Mouse (Mus musculus) thymus, adult 2 months (tissue): ENCODE results near the gene Soga1. TPM values are rescaled to one million over a fixed set of nuclear protein-coding genes. Genes with fewer than 3 reads are reported as not detected.

ENCODE experiments used
- DNase-seq: peaks from one replicate; pipeline ENCODE4 v3.0.0; 2021
- H3K27ac ChIP-seq: fragments of 200-500 bp; 2 replicates; pipeline ENCODE4 v1.5.1; 2012; ENCODE audit warnings: low read length, control low read depth; ENCODE audit not compliant: control insufficient read depth, insufficient read depth
- H3K27me3 ChIP-seq: fragments of 200-500 bp; 2 replicates; pipeline ENCODE4 v1.6.1; 2012; ENCODE audit warnings: mild to moderate bottlenecking, low read length, moderate library complexity, mixed read lengths; ENCODE audit not compliant: control insufficient read depth, insufficient read depth
- H3K36me3 ChIP-seq: fragments of 200-500 bp; 2 replicates; pipeline ENCODE4 v1.6.1; 2012; ENCODE audit warnings: mild to moderate bottlenecking, low read length, moderate library complexity; ENCODE audit not compliant: control insufficient read depth, insufficient read depth
- H3K4me1 ChIP-seq: fragments of 200-500 bp; replicated peaks from 2 replicates; pipeline ENCODE4 v1.6.1; 2012; ENCODE audit warnings: low read length; ENCODE audit not compliant: control insufficient read depth, insufficient read depth
- H3K4me3 ChIP-seq: fragments of 200-500 bp; 2 replicates; pipeline ENCODE4 v1.5.1; 2012; ENCODE audit warnings: mild to moderate bottlenecking, low read length, control low read depth, moderate library complexity; ENCODE audit not compliant: control insufficient read depth, insufficient read depth
- CTCF ChIP-seq: fragments of 200-500 bp; IDR thresholded peaks from 2 replicates; pipeline ENCODE4 v1.5.1; 2012; ENCODE audit warnings: mild to moderate bottlenecking, control low read depth, low read length, moderate library complexity, borderline replicate concordance; ENCODE audit not compliant: control insufficient read depth, poor library complexity, insufficient read depth; ENCODE audit errors: extremely low read depth
- POLR2A ChIP-seq: fragments of 200-500 bp; IDR thresholded peaks from 2 replicates; pipeline ENCODE4 v1.6.1; 2012; ENCODE audit warnings: mild to moderate bottlenecking, low read length, control low read depth, moderate library complexity; ENCODE audit not compliant: control insufficient read depth, poor library complexity, insufficient read depth; ENCODE audit errors: extremely low read depth
- WGBS: fragments of 180-500 bp; shearing (Covaris S2); methylation state at CpG from one replicate; pipeline ENCODE4 v1.1.7; 2018; 5-methylcytosine and 5-hydroxymethylcytosine counted together
- polyA plus RNA-seq: library from polyadenylated mRNA; depleted of rRNA; stranded (reverse); fragments of >200 nt; gene quantifications from 2 replicates; pipeline ENCODE4 v1.2.3, GENCODE M21; 2012

The Soga1 gene
- polyA plus RNA-seq, 1 experiment = 5.2 TPM

GRCm38 (mm10) chr2:157070365-157070764 is 8.7 kb downstream of the Soga1 start:
- TF ChIP-seq POLR2A (no peak), CTCF (no peak)

DNA sequence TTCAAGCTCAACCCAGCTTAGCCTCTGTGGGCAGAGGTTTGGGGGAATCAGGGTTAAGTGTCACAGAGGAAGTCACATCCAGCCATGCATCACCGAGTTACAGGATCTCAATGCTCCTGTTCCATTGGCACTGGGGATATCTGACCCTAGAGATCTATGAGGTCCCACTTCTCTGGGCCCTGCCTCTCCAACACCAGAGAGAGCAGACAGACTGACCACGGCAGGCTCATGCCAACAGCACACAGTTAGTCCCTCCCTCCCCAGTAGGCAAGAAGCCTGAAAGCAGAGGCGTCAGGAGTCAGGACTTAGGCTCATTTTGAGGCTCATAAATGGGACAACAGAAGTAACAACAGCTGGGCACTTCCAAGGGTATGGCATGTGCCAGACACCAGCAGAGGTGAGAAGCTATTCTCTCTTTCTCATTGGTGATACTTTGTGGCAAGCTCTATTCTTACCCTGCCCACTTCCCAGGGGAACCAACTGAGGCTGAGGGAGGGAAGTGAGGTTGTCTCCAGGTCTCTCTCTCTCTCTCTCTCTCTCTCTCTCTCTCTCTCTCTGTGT is 9.2 kb downstream of the Soga1 start:
- Histone ChIP-seq H3K4me1 (peaks cover 6% of the 10 kb centered on the region), H3K27me3 (no peaks in the 10 kb centered on the region; the same call in 1 of the 2 replicates), H3K4me3 (no peak overlapping the region), H3K27ac (no peak overlapping the region), H3K36me3 (no peaks in the 10 kb centered on the region)
- 35% methylated on average over 3 of the region's 3 CpGs for WGBS
- no peak for DNase-seq
- TF ChIP-seq CTCF (no peak), POLR2A (no peak)

More at GRCm38 (mm10) chr2:157070365-157070764, 8.7 kb downstream of the Soga1 start:
- 35% methylated on average over 9 of the region's 9 CpGs for WGBS
- DNase-seq = no peak
- H3K27ac ChIP-seq = no peak overlapping the region
- no peaks in the 10 kb centered on the region; the same call in 1 of the 2 replicates for H3K27me3 ChIP-seq
- peaks cover 6% of the 10 kb centered on the region for H3K4me1 ChIP-seq
- H3K4me3 ChIP-seq = no peak overlapping the region
- no peaks in the 10 kb centered on the region for H3K36me3 ChIP-seq

GRCm38 (mm10) chr2:157069355-157069735 is 9.7 kb downstream of the Soga1 start:
- H3K36me3 ChIP-seq = no peaks in the 10 kb centered on the region
- peaks cover 6% of the 10 kb centered on the region for H3K4me1 ChIP-seq
- no peaks in the 10 kb centered on the region; the same call in 1 of the 2 replicates for H3K27me3 ChIP-seq
- H3K4me3 ChIP-seq = no peak overlapping the region
- DNase-seq = no peak
- WGBS = 48% methylated on average over 3 of the region's 3 CpGs
- no peak overlapping the region for H3K27ac ChIP-seq
- TF ChIP-seq CTCF = no peak
- TF ChIP-seq POLR2A = no peak

GRCm38 (mm10) chr2:157068701-157069354 is 10.2 kb downstream of the Soga1 start:
- 89% methylated on average over 14 of the region's 14 CpGs for WGBS
- no peak for DNase-seq
- Histone ChIP-seq H3K27ac (no peak overlapping the region), H3K36me3 (no peaks in the 10 kb centered on the region), H3K27me3 (no peaks in the 10 kb centered on the region; the same call in 1 of the 2 replicates), H3K4me1 (peaks cover 9% of the 10 kb centered on the region), H3K4me3 (no peak overlapping the region)
- TF ChIP-seq POLR2A (no peak), CTCF (no peak)

- H3K27ac ChIP-seq = no peak overlapping the region
- H3K4me1 ChIP-seq = peaks cover 13% of the 10 kb centered on the region
- no peaks in the 10 kb centered on the region; the same call in 1 of the 2 replicates for H3K27me3 ChIP-seq
- H3K4me3 ChIP-seq = no peak overlapping the region
- 91% methylated on average over 7 of the region's 7 CpGs for WGBS
- no peaks in the 10 kb centered on the region for H3K36me3 ChIP-seq
- TF ChIP-seq CTCF = no peak
- no peak for TF ChIP-seq POLR2A
- DNase-seq = no peak
These were observed 12.2 kb downstream of the Soga1 start for GRCm38 (mm10) chr2:157066731-157067430.

GRCm38 (mm10) chr2:157065879-157066226 is 13.2 kb downstream of the Soga1 start:
- no peak for DNase-seq
- TF ChIP-seq CTCF (no peak), POLR2A (no peak)
- 98% methylated on average over 7 of the region's 7 CpGs for WGBS
- no peak overlapping the region for H3K27ac ChIP-seq
- no peaks in the 10 kb centered on the region for H3K36me3 ChIP-seq
- H3K4me3 ChIP-seq = no peak overlapping the region
- H3K27me3 ChIP-seq = no peaks in the 10 kb centered on the region
- H3K4me1 ChIP-seq = peaks cover 7% of the 10 kb centered on the region; the same call in 1 of the 2 replicates
